Mouse (Mus musculus) c-Kit-positive CD71-positive TER-119-negative erythroid progenitor cells, embryonic 14.5 days (primary cell): ENCODE results near the gene Sdk1.
"Not testable (repeated sequence)": the region's sequence is repeated elsewhere in the genome, so short reads cannot be mapped to it uniquely, and the experiment has no call there.

ENCODE experiments used
- DNase-seq: peaks from one replicate; pipeline ENCODE4 v3.0.0-alpha.2; 2013; ENCODE audit warnings: low read depth

The Sdk1 gene

GRCm38 (mm10) chr5:141468821-141469220, 227.5 kb downstream of the Sdk1 start:
- no peak for DNase-seq

GRCm38 (mm10) chr5:141505281-141505680, 264.0 kb downstream of the Sdk1 start:
- no peak for DNase-seq

DNA sequence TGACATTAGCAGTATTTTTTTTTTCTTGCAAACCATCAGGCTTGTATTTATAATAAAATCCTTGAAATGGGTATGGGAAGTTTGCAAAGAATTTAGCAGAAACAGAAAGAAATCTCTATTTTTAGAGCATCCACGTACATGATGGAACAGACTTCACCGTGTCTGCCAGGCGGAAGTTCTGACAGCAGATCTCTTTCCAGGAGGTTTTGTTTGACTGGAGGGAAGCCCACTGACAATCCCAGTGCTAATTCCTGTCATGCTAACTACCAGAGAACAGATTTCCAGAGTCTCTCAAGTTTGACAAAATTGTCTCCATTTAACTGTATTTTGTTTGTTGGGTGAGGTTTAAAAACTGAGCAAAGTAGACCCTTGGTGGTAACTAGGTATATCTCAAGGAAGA, 265.1 kb downstream of the Sdk1 start:
- DNase-seq: no peak

DNA sequence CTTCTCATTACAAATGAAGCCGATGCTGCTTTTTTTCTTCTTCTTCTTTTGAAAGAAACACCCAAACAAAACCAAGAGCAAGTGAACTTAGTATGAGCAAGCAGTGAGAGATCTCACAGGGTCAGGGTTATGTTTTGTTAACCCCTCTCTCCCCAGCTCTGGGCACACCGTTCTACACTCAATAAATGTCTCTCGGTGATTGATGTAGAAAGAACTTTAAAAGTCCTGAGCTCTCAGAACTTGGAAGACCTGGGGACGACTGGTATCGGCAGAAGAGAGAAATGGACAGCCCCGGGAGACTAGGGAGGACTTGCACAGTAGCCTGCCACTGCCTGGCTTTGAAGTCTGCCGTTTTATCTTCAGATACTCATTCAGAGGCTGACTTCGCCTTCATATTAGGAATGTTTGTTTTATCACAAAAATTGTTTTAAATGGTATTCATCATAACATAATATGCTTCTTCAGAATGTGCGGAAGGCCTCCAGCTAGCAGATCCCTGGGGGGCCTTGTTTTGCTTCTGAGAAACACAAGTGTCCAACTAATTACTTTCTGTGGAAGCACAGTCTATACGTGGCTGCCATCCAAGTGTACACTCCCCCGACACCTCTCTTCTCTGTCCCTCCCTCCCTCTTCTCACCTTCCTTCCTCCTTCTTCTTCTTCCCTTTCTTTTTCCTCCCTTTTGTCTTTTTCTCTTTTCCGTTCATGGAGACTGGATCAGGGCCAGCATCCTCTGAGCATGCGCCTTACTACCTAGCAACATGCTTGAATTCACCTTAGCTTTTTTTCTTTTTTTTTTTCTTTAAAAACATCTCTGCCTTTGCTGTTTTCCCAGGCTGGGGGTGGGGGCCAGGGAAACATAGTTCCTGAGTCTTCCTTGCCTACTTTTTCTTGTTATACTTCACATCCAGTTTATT, 283.8 kb downstream of the Sdk1 start:
- DNase-seq: no peak

GRCm38 (mm10) chr5:141540193-141540592, 298.9 kb downstream of the Sdk1 start:
- no peak for DNase-seq

DNA sequence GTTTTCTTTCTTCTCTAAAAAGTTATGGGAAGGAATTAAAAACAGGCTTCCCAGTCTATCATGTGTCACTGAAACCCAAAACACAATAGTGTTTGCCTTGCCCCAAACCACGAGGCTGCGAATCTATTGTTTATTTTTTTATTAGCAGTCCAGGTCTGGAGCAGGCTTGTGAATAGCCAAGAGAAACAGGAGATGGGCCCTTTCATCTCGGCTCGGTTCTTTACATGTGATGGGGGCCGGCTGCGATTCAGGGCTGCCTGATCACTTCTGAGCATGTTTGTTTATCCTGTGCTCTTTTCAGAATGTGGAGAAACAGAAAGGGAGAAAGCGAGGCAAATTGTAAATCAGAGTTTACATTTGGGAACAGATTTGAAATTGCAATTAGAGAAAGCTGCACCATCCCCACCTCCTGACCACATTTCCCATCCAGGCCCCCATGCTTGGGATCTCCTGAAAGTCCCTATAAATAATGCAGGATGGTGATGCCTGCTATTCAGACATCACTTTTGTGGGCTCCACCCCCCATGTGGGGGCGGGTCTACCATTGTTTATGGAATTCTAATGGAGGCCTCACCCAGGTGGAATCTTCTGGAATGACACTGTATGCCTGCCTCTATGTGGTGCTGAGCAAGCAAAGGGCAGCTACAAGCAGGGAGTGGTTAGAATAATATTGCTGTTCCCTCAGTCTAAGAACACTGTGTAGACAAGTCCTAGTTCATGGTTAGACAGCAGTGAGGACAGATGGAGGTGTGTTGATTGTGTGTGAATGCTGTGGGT, 301.8 kb downstream of the Sdk1 start:
- no peak for DNase-seq

DNA sequence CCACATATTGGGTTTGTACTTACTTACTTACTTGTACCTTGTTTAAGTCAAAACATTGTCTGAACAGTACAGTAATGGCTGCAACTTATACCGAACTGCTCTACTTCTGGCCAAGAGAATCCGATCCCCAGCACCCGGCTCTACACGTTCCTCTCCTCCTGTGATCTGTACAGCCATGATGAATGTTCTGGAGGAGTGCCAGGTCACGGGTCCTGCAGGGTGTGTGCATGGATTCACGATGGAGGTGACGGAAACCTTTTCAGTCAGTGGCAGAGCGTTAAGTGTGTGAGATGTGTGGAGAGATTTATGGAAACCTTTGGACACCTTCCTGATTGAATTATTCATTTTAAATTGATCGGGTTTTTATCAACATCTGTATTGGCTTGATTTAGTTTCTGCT, 312.2 kb downstream of the Sdk1 start:
- DNase-seq: no peak

DNA sequence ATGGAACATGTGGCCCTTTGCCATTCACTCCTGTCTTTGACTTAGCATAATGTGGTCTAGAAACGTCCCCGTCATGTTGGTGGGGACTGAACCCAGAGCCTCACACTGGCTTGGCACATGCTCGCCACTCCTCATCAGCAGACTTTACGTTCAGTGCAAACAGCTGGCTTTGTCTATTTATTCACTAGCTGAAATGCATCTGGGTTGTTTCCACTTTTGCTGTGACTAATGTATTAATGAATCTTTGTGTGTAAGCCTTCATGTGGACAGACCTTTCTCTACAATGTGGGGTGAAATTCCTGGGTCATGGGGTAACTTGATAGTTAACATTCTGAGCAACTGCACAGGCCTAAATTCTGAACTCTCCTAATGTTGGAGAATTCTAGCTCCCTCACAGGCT, 317.4 kb downstream of the Sdk1 start:
- no peak for DNase-seq

DNA sequence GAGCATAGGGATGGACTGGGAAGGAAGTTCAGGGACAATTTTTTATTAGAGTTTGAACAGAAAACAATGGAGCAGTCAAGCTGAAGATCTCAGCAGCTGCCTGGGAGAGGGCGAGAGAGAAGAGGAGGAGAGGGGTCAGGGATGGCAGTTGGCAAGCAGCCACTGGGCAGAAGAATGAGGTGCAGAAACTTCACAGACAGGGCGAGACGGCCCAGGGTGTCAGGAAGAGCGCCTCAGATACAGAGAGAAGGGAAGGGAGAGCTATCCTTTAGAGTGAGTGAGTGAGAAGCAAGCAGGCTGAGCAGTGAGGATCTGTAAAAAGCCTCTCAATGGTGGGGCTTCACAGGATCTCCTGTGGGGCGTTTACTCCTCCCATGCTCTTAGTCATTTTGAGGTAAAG, 319.0 kb downstream of the Sdk1 start:
- no peak for DNase-seq

GRCm38 (mm10) chr5:141561989-141562560, 320.8 kb downstream of the Sdk1 start:
- no peak for DNase-seq

DNA sequence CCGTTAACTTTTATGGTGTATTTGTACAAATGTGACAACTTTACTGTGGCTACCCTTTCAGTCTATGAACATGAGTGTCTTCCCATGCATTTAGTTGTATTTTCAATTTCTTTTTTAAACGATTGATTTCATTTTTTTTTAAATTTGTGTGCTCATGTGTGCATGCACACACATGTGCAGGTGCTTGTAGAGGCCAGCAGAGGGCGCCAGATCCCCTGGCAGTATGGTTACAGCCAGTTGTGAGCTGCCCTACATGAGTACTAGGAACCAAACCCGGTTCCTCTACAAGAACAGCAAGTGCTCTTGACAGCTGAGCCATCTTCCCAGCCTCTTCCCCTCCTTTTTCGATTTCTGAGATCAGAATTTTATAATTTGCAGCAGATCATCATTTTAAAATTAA, 322.9 kb downstream of the Sdk1 start:
- no peak for DNase-seq

DNA sequence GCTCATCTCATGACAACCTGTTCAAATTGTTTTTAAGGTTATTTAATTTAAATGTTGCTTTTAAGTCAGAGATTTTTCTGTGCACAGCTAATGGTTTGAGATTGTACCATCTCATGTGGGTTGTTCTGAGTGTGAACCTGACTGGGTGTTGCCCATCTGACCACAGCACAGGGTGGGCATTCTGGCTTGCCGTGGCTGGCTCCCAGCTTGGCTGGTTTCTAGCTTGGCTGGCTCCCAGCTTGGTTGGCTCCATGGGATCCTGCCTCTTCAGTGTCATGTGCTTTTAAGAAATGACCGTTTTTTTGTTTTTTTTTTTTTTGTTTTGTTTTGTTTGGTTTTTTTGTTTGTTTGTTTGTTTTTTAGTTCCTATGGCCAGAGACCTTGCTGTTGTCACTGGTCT, 326.8 kb downstream of the Sdk1 start:
- DNase-seq: no peak

DNA sequence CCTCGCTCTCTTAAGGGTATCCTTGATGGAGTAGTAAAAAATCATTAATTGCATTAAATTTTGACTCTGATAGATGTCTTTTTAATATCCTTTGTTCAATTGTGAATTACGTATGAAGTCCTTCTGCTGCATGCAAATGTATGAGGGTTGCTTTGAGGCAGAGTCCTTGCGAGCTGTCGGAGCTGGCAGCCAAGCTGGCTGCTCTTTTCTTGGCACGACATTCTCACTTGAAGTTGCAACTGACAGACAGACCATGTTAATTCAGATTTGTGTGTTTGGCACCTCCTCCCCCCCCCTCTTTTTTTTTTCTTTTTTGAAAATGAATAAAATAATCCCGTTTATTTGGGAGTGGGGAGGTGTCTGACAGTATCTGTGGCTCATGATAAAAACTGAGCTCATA, 329.2 kb downstream of the Sdk1 start:
- no peak for DNase-seq

DNA sequence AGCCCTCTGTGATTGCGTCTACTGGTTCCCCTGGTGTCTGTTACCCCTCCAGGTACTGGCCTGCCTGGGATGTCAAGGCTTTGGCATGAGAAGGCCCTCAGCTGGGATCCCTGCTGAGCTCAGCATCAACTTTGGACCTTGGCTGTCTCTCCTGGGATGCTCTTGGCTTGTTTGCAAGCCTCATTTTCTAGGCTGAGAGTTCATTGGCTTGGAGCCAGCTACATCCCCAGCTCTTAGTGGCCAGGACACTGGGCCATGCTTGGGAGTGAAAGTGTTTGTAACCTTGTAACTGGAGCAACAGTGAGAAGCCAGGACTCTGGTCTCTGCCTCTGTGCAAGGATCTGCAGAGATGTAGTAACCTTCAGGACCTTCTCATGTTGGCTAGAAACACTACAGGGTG, 333.0 kb downstream of the Sdk1 start:
- DNase-seq: no peak

DNA sequence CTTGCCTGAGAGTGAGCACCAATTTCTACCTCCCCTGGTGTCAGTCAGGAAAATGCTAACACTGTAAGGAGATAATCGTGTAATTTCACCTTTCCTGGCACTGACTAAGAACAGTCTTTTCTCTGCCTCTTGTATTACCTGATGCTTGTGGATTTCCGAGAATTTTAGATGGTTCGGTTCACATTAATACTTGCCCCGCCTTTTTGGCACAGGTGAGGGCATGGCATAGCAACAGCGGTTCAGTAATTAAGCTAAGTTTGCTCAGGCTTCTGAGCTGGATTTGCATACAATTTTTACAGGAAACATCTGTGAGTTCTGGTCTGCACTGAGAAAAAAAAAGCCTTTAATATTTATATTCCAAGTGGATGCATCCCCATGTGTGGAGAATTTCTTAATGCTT, 350.0 kb downstream of the Sdk1 start:
- DNase-seq: no peak

DNA sequence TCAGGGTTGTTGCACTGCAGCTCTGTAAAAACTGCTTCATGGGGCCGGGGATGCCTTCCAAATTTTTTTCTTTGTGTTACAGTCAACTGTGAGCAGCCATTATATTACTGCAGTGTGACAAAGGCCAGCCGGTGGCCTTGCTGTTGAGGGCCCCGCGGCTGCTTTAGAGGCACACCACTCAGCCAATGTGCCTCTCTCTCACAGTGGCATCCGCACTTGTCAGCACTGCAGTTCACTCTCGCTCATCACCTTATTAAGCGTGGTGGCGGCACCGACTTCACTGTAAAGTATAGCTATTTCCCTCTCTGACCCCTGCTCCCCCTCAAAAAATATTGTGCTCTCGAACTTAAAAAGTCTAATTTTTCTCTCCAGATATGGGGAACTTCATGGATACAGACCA, 371.4 kb downstream of the Sdk1 start:
- no peak for DNase-seq

GRCm38 (mm10) chr5:141615763-141616162, 374.5 kb downstream of the Sdk1 start:
- no peak for DNase-seq

DNA sequence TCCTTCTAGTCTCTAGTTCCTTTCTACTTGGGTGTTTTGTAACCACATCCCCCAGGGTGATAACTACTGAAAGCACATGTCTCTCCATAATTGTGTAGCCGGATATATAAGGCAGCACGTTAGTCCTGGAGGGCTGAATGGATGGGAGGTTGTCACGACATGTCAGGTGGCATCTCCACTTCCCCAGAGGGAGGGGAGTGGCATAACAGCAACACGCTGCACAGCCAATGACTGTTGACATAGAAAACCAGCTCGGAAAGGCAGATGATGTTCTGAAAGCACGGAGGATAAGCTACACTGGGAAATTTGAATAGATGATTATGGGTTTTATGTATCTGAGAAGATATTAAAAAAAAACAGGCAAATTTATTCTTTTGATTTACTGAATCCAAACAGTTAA, 376.4 kb downstream of the Sdk1 start:
- DNase-seq: no peak

DNA sequence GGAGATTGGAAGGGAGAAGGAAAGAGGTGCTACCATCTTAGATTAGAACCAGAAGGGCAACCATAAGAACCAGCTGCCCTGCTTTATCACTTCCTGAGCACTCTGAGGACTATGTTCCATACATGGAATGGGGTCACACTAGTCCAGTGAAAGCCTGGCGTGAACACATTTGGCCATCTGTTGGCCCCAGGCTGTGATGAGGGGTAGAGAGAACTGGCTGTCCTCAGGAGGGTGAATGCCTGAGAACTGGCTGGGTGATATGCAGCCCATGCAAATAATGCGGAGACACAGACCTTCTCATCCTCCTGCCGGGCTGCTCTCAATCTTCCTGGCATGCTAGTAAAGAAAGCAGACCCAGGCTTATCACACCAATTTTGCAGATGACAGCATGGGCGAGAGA, 384.1 kb downstream of the Sdk1 start:
- DNase-seq: no peak

DNA sequence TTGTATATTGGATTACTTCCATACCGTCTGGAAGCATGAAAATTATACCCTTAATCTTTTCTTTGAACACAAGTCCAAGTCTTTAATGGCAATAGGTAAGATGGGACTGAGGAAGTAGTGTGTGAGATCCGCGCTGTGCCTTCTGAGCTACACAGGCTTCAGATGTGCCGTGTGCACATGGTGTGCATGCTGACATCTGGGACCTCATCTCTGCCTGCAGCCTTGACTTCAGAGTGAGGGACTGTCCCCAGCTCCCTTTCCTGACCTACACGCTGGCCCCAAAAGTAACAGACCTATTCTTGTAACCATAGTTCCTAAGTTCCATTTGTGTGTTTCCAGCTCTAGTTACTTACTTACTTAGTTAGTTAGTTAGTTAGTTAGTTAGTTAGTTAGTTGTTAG, 390.4 kb downstream of the Sdk1 start:
- DNase-seq: no peak

DNA sequence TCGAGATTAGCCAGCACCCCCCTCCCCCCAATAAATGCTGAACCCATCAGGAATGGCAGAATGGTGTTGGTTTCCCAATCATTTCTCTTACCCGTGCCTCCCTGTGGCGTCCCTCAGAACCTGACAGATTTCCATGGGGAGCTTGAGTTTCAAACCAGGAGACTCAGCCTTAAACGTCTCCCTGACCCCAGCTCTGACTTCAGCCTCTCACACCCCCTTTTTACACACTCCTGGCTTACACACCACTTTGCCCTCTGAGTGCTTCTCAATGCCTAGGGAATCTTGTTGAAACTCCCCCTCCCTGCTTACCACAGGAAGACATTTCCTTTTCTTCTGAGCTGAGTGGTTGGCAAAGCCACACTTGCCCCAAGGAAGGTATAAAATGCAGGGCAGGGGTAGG, 392.0 kb downstream of the Sdk1 start:
- DNase-seq: no peak

DNA sequence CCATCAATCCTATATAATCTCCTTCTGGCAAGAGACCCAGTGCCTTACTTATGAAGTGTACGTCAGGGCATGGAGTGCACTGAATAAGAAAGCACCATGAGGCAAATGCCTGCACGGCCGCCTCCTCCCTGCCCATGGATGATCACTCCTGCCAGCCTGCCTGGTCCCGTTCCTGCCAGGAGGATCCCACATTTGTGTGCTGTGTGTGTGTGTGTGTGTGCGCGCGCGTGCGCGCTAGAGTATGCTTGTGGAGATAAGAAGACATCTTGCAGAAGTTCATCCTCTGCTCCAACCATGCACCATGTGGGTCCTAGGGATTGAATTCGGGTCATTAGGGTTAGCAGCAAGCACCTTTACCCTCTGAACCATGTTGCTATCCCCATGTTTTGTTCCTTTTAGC, 395.1 kb downstream of the Sdk1 start:
- DNase-seq: no peak

DNA sequence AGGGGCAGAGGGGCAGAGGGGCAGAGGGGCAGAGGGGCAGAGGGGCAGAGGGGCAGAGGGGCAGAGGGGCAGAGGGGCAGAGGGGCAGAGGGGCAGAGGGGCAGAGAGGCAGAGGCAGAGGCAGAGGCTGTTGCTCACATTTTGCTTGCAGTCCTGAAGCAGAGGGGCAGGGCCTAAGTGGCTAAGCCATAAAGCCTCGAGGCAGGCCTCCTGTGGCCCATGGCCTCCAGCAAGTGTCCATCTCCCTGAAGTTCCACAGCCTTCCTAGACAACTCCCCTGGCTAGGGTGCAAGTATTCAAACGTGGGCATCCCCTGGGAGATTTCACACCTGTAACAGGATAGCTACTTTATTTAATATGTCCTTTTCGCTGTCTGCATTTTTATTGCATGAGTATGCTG, 395.8 kb downstream of the Sdk1 start:
- not testable (repeated sequence) for DNase-seq
